ENCODE assay signal across 21 mouse cellular contexts in genomic region chr19:38032993-38033734, GRCm38 (mm10). TPM values are rescaled to one million over a fixed set of nuclear protein-coding genes. Genes with fewer than 3 reads are reported as not detected.
A peak's percentile ranks its signal among the peaks of the same experiment; 100 is the strongest.
DNase-seq lines count a peak whose midpoint lies in the region; ATAC-seq and TF ChIP-seq lines count a peak whose summit lies in the region.
"Had no signal": no experiment of that assay in that cellular context is flagged by ENCODE, and none has a peak within 500 bp of the region (broad histone marks: within the 10 kb centered on the region; RNA-seq: fewer than 3 reads in every experiment).

No protein-coding gene starts in this region.

- no peak overlapping the region for H3K4me2 ChIP-seq in lung, postnatal 0 days (replicated peaks; ENCODE audit: low read depth, low read length)
- H3K4me2 ChIP-seq in intestine, postnatal 0 days (replicated peaks; ENCODE audit: low read depth): peak overlapping the region; percentile 53
- H3K4me2 ChIP-seq in midbrain, embryonic 13.5 days (replicated peaks): no peak overlapping the region
- H3K4me2 ChIP-seq: embryonic facial prominence, embryonic 12.5 days; lung, embryonic 14.5 days; midbrain, embryonic 15.5 days had no signal

- no peak for ATAC-seq in lung, postnatal 0 days
- ATAC-seq in intestine, postnatal 0 days: peak; percentile 88
- no peak; the same call in 1 of the 2 replicates for ATAC-seq in midbrain, embryonic 13.5 days
- ATAC-seq: activated CD4-positive, CD25-positive, alpha-beta regulatory T cell, adult 4 months; CD4-positive, CD25-positive, alpha-beta regulatory T cell, adult 4 months; inflammation-experienced regulatory T-cells, adult 6 months; midbrain, embryonic 15.5 days had no signal

- peak overlapping the region; percentile 63; the same call in 1 of the 2 replicates for H3K27ac ChIP-seq in lung, postnatal 0 days (ENCODE audit: low read length)
- no peak overlapping the region for H3K27ac ChIP-seq in ES-E14 (ENCODE audit: insufficient read depth, low read depth, low read length, poor library complexity, severe bottlenecking)
- peak overlapping the region; percentile 89 for H3K27ac ChIP-seq in intestine, postnatal 0 days (ENCODE audit: low read depth, low read length)
- H3K27ac ChIP-seq in midbrain, embryonic 13.5 days: no peak overlapping the region
- H3K27ac ChIP-seq: embryonic facial prominence, embryonic 12.5 days; hindbrain, embryonic 10.5 days; midbrain, embryonic 15.5 days had no signal

- H3K4me1 ChIP-seq in lung, postnatal 0 days (ENCODE audit: insufficient read depth, low read depth, low read length): peaks cover 34% of the 10 kb centered on the region
- peaks cover 2 to 9% of the 10 kb centered on the region in 2 experiments; a peak in 1 of 4 replicates for H3K4me1 ChIP-seq in ES-E14 (ENCODE audit: control insufficient read depth in 2 of 2, insufficient read depth in 2 of 2, low read length in 2 of 2, poor library complexity in 1 of 2)
- peaks cover 7% of the 10 kb centered on the region; the same call in 1 of the 2 replicates for H3K4me1 ChIP-seq in intestine, postnatal 0 days (replicated peaks; ENCODE audit: control insufficient read depth, insufficient read depth, low read length)
- no peaks in the 10 kb centered on the region for H3K4me1 ChIP-seq in midbrain, embryonic 13.5 days (replicated peaks)

- H3K4me3 ChIP-seq in lung, postnatal 0 days (ENCODE audit: low read depth, low read length): no peak overlapping the region
- peak overlapping the region; percentile 55 to 62 for H3K4me3 ChIP-seq in ES-E14 (ENCODE audit: insufficient read depth in 1 of 2, low read depth in 1 of 2, low read length in 2 of 2, poor library complexity in 1 of 2, severe bottlenecking in 1 of 2)
- no peak overlapping the region for H3K4me3 ChIP-seq in intestine, postnatal 0 days (ENCODE audit: low read depth, low read length)
- H3K4me3 ChIP-seq in midbrain, embryonic 13.5 days (replicated peaks): no peak overlapping the region
- H3K4me3 ChIP-seq: embryonic facial prominence, embryonic 12.5 days; hindbrain, embryonic 10.5 days; midbrain, embryonic 15.5 days had no signal

- 76% methylated on average over 15 of the region's 15 CpGs for WGBS in lung, postnatal 0 days
- 34% methylated on average over 15 of the region's 15 CpGs for WGBS in intestine, postnatal 0 days
- WGBS in midbrain, embryonic 13.5 days: 80% methylated on average over 15 of the region's 15 CpGs

- no peak overlapping the region for H3K9ac ChIP-seq in lung, postnatal 0 days (replicated peaks; ENCODE audit: low read depth)
- peak overlapping the region; percentile 66 for H3K9ac ChIP-seq in ES-E14 (ENCODE audit: insufficient read depth, low read depth, low read length, poor library complexity, severe bottlenecking)
- no peak overlapping the region for H3K9ac ChIP-seq in intestine, postnatal 0 days (ENCODE audit: low read depth, low read length)
- H3K9ac ChIP-seq in midbrain, embryonic 13.5 days (replicated peaks): no peak overlapping the region
- H3K9ac ChIP-seq: embryonic facial prominence, embryonic 12.5 days; lung, embryonic 14.5 days; midbrain, embryonic 15.5 days had no signal

- H3K36me3 ChIP-seq in lung, postnatal 0 days (ENCODE audit: insufficient read depth, low read length): no peaks in the 10 kb centered on the region
- H3K36me3 ChIP-seq in ES-E14 (ENCODE audit: control insufficient read depth, insufficient read depth, low read length, poor library complexity, severe bottlenecking): no peaks in the 10 kb centered on the region
- no peaks in the 10 kb centered on the region for H3K36me3 ChIP-seq in intestine, postnatal 0 days (ENCODE audit: control insufficient read depth, insufficient read depth)
- H3K36me3 ChIP-seq in midbrain, embryonic 13.5 days: no peaks in the 10 kb centered on the region
- H3K36me3 ChIP-seq: embryonic facial prominence, embryonic 12.5 days; hindbrain, embryonic 10.5 days; midbrain, embryonic 15.5 days had no signal

- no peak for TF ChIP-seq EP300 in lung, postnatal 0 days (IDR thresholded peaks at IDR 0.05)

- H3K27me3 ChIP-seq in lung, postnatal 0 days (replicated peaks; ENCODE audit: insufficient read depth, low read length): no peaks in the 10 kb centered on the region
- H3K27me3 ChIP-seq in intestine, postnatal 0 days (replicated peaks; ENCODE audit: control insufficient read depth, insufficient read depth, low read length): no peaks in the 10 kb centered on the region
- 0 out of 2 replicates have a peak, but pooled peaks cover 9% of the 10 kb centered on the region for H3K27me3 ChIP-seq in midbrain, embryonic 13.5 days
- H3K27me3 ChIP-seq: embryonic facial prominence, embryonic 12.5 days; midbrain, embryonic 15.5 days had no signal

- TF ChIP-seq CTCF in lung, postnatal 0 days (IDR thresholded peaks at IDR 0.05): no peak
- TF ChIP-seq CTCF in intestine, postnatal 0 days (IDR thresholded peaks at IDR 0.05; ENCODE audit: low read depth): no peak

- H3K9me3 ChIP-seq in lung, postnatal 0 days (ENCODE audit: low read length): no peaks in the 10 kb centered on the region
- H3K9me3 ChIP-seq in ES-E14 (ENCODE audit: control insufficient read depth, insufficient read depth, low read depth, low read length): no peaks in the 10 kb centered on the region
- no peaks in the 10 kb centered on the region for H3K9me3 ChIP-seq in intestine, postnatal 0 days (ENCODE audit: control insufficient read depth)
- H3K9me3 ChIP-seq in midbrain, embryonic 13.5 days: no peaks in the 10 kb centered on the region
- H3K9me3 ChIP-seq: embryonic facial prominence, embryonic 12.5 days; hindbrain, embryonic 10.5 days; midbrain, embryonic 15.5 days had no signal

- in situ Hi-C loops in ES-E14 (cut with MboI; ENCODE audit: low sequenced_read_pairs in 2 of 2, unreplicated experiment in 2 of 2): no loop called here

- no peak for DNase-seq in lung, postnatal 0 days (ENCODE audit: low spot score)
- no peak for DNase-seq in lung, postnatal 36 days
- no peak for DNase-seq in ES-E14 (ENCODE audit: low read depth, low spot score)
- DNase-seq in adrenal gland, adult 18-20 months (ENCODE audit: low spot score in 2 of 2): no peak
- DNase-seq in gastrocnemius, adult 18-20 months (ENCODE audit: low spot score): no peak
- DNase-seq: adrenal gland, postnatal 36 days; cerebellum, adult 8-10 months; gastrocnemius, postnatal 14 days; left cerebral cortex, postnatal 4 days; lung, embryonic 14.5 days; right cerebral cortex, adult 18-20 months; spleen, adult 18-20 months; thymus, postnatal 25 days had no signal

TF ChIP-seq in ES-E14, 5 proteins besides CTCF, POLR2A, EP300 and RAD21:
- TF ChIP-seq ZNF384 (IDR thresholded peaks at IDR 0.05; ENCODE audit: low read depth, low read length) (no peak), HCFC1 (IDR thresholded peaks at IDR 0.05; ENCODE audit: borderline replicate concordance, insufficient read depth, low read length) (no peak), MAFK (IDR thresholded peaks at IDR 0.05; ENCODE audit: insufficient read depth, low read depth, low read length) (no peak), CHD2 (IDR thresholded peaks at IDR 0.05; ENCODE audit: low read depth, low read length) (no peak)

RNA-seq across cellular contexts. Expression of gene Myof, which starts 10.2 kb away (rescaled TPM):
- 36.4 and 37.3 TPM in 2 replicates for polyA plus RNA-seq in lung, postnatal 0 days (2015; fragmentation: Nextera tagmentation; extraction: Ambion mirVana)
- total RNA-seq in ES-E14 (2012; rRNA removed): 29.8 and 44.3 TPM in 2 replicates
- polyA plus RNA-seq in intestine, postnatal 0 days (2015; fragmentation: Nextera tagmentation; extraction: Ambion mirVana): 5.9 and 6.6 TPM in 2 replicates
- 1.3 and 1.6 TPM in 2 replicates for polyA plus RNA-seq in midbrain, embryonic 13.5 days (2015; fragmentation: Nextera tagmentation; extraction: Ambion mirVana)
- 10 to 100 TPM; 29.4 to 34.1 TPM for total RNA-seq in adrenal gland, adult 18-20 months (2021)
- total RNA-seq in gastrocnemius, adult 18-20 months (2021): 1 to 10 TPM; 4.1 to 5.3 TPM

RNA-seq across cellular contexts. Expression of gene Cep55, which starts 21.6 kb away (rescaled TPM):
- polyA plus RNA-seq in lung, postnatal 0 days (2015; fragmentation: Nextera tagmentation; extraction: Ambion mirVana): 1.9 and 3.2 TPM in 2 replicates
- total RNA-seq in ES-E14 (2012; rRNA removed): 43.5 and 51.1 TPM in 2 replicates
- polyA plus RNA-seq in intestine, postnatal 0 days (2015; fragmentation: Nextera tagmentation; extraction: Ambion mirVana): 7.1 and 8.2 TPM in 2 replicates
- 15.9 and 16.3 TPM in 2 replicates for polyA plus RNA-seq in midbrain, embryonic 13.5 days (2015; fragmentation: Nextera tagmentation; extraction: Ambion mirVana)
- total RNA-seq in adrenal gland, adult 18-20 months (2021): under 1 TPM; 0.35 to 0.73 TPM
- not detected for total RNA-seq in gastrocnemius, adult 18-20 months (2021)

Comparison
In these comparisons a context has a peak if more than half of its experiments do, and no peak if none do; other contexts are left out.
1. H3K27ac ChIP-seq: peak in lung, postnatal 0 days (single experiment) and intestine, postnatal 0 days (single experiment); none in ES-E14 (single experiment) and midbrain, embryonic 13.5 days (single experiment).
2. H3K4me3 ChIP-seq: peak in ES-E14 (2 of 2); none in lung, postnatal 0 days (single experiment), intestine, postnatal 0 days (single experiment) and midbrain, embryonic 13.5 days (single experiment).
3. RNA of gene Cep55, which starts 21.6 kb away (total RNA-seq): 43.5 to 51.1 TPM in ES-E14; 0.35 to 0.73 TPM in adrenal gland, adult 18-20 months and not detected in gastrocnemius, adult 18-20 months; every median in the first group is over 10 times any median in the second.